Mouse (Mus musculus) intestine, embryonic 16.5 days (tissue): ENCODE measurements around the gene Spp2. TPM values are rescaled to one million over a fixed set of nuclear protein-coding genes. Genes with fewer than 3 reads are reported as not detected.

Experiments used
- ATAC-seq: fragments of 200-750 bp; cut with Nextera tagmentation; 2 replicates; pipeline ENCODE4 v1.8.0; 2017; ENCODE audit warnings: moderate TSS enrichment, moderate library complexity
- H3K27ac ChIP-seq: fragments of 300-500 bp; sonication (generic); 2 replicates; pipeline ENCODE4 v1.5.1; 2014; ENCODE audit warnings: mild to moderate bottlenecking, low read length
- H3K27me3 ChIP-seq: fragments of 300-500 bp; sonication (generic); replicated peaks from 2 replicates; pipeline ENCODE4 v1.6.1; 2014; ENCODE audit warnings: low read length, control low read depth, mixed read lengths; ENCODE audit not compliant: control insufficient read depth, insufficient read depth
- H3K36me3 ChIP-seq: fragments of 300-500 bp; sonication (generic); 2 replicates; pipeline ENCODE4 v1.6.1; 2014; ENCODE audit warnings: low read length, control low read depth; ENCODE audit not compliant: control insufficient read depth, insufficient read depth
- H3K4me1 ChIP-seq: fragments of 300-500 bp; sonication (generic); 2 replicates; pipeline ENCODE4 v1.6.1; 2014; ENCODE audit warnings: low read length, control low read depth, mixed read lengths; ENCODE audit not compliant: control insufficient read depth, insufficient read depth
- H3K4me2 ChIP-seq: fragments of 300-500 bp; sonication (generic); 2 replicates; pipeline ENCODE4 v1.6.1; 2014; ENCODE audit warnings: low read depth, low read length, control low read depth
- H3K4me3 ChIP-seq: fragments of 300-500 bp; sonication (generic); 2 replicates; pipeline ENCODE4 v1.5.1; 2014; ENCODE audit warnings: mild to moderate bottlenecking, low read length
- H3K9ac ChIP-seq: fragments of 300-500 bp; sonication (generic); 2 replicates; pipeline ENCODE4 v1.6.1; 2014; ENCODE audit warnings: low read depth, low read length
- H3K9me3 ChIP-seq: fragments of 300-500 bp; sonication (generic); 2 replicates; pipeline ENCODE4 v1.6.1; 2016; ENCODE audit warnings: low read length, control low read depth; ENCODE audit not compliant: control insufficient read depth
- WGBS: fragments of 180-500 bp; shearing (Covaris S2); extraction: QIAGEN DNeasy Blood & Tissue Kit; methylation state at CpG from one replicate; pipeline ENCODE4 v1.1.7; 2014; 5-methylcytosine and 5-hydroxymethylcytosine counted together
- polyA plus RNA-seq: library from polyadenylated mRNA; unstranded; fragments of >200 nt; fragmentation: Nextera tagmentation; extraction: Ambion mirVana; gene quantifications from 2 replicates; pipeline ENCODE4 v1.2.1, GENCODE M21; 2015

Spp2 gene
- polyA plus RNA-seq, 1 experiment from 2014 or later, result 19.7 TPM

DNA sequence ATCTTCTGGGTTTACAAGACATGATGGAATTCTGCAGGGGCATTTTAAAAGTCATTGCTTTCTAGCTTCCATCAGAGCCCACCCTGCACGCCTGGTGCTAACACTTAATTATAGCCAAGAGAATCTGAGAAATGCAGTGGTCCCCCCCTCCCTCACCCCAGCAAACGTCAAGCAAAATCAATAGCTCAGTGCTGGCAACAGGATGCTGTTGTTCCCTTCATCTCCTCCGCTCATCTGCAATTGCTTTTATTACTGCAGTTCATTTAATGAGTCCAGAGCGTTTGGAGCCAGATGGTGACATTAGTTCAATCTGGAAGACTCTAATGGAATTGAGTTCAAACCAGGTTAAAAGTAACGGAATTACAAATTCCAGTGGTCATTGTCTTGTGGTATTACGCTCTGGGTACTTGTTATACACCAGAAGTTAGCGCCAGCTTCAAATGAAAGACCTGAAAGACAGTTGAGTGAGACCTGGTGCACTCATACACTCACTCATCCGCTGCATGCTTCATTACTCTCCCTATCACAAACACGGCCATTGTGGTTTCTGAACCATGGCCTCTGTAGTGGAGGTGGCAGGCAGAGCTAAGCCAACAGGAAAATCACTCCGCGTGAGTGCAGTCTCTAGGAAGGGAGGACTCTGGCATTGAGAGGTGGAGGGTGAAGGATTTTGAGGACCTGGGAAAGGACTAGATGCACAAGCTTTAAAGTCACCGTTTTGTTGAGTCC is 519 bp upstream of the Spp2 start:
- H3K4me1 ChIP-seq, result peaks cover 13% of the 10 kb centered on the region
- H3K27ac ChIP-seq, result 0 out of 2 replicates have a peak overlapping the region, but pooled peaks have one; percentile 46
- ATAC-seq, result no peak
- no peak overlapping the region for H3K4me2 ChIP-seq
- H3K27me3 ChIP-seq, result no peaks in the 10 kb centered on the region
- H3K4me3 ChIP-seq, result no peak overlapping the region
- no peak overlapping the region for H3K9ac ChIP-seq
- H3K9me3 ChIP-seq, result no peaks in the 10 kb centered on the region
- no peaks in the 10 kb centered on the region for H3K36me3 ChIP-seq
- 58% methylated on average over 12 of the region's 12 CpGs for WGBS

DNA sequence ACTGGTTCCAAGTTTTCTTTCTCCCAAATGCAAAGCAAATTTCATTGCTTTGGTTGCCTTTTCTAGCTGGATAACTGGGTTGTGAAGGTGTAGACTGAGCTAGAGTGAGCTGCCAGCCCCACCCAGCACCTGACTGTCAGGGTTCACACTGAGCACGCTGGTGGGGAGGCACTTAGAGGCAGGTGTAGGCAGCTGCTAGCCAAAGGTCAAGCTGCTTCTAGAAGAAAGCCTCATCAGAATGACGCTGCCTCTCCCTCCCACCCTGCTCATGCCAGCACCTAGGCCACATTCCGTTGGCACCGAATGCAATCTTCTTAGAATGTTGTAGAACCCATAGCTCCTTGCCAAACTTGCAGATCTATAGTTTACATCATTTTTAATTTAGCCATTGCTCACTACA is 1.6 kb downstream of the Spp2 start:
- ATAC-seq, result peak; percentile 95
- H3K9ac ChIP-seq, result no peak overlapping the region
- WGBS, result 65% methylated on average over 4 of the region's 4 CpGs

DNA sequence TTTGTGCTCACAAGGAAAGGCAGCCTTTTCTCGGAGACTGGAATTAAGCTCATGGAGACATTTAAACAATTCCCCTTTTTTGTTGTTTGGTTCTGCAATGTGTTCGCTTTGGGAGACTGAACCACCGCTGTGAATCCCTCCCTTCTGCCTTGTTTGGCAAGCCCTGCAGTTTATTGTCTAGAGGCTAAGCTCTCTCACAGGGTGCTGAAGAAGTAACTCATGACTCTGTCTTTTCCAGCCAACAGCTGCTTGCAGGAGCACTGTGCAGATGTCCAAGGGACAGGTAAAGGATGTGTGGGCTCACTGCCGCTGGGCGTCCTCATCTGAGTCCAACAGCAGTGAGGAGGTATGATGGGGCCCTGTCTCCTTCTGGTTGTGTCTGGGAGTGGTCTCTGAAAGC is 5.3 kb downstream of the Spp2 start:
- Histone ChIP-seq H3K27me3 (no peaks in the 10 kb centered on the region), H3K9ac (no peak overlapping the region), H3K4me1 (peaks cover 5% of the 10 kb centered on the region; the same call in 1 of the 2 replicates), H3K4me3 (no peak overlapping the region), H3K27ac (no peak overlapping the region), H3K4me2 (no peak overlapping the region), H3K36me3 (no peaks in the 10 kb centered on the region), H3K9me3 (no peaks in the 10 kb centered on the region)
- ATAC-seq, result no peak
- WGBS, result 51% methylated on average over 5 of the region's 5 CpGs

More for the DNA sequence above, 1.6 kb downstream of the Spp2 start:
- Histone ChIP-seq H3K27me3 (no peaks in the 10 kb centered on the region), H3K4me3 (no peak overlapping the region), H3K36me3 (no peaks in the 10 kb centered on the region), H3K9me3 (no peaks in the 10 kb centered on the region), H3K4me2 (peak overlapping the region; percentile 11; the same call in 1 of the 2 replicates), H3K4me1 (peaks cover 13% of the 10 kb centered on the region), H3K27ac (peak overlapping the region; percentile 67)

DNA sequence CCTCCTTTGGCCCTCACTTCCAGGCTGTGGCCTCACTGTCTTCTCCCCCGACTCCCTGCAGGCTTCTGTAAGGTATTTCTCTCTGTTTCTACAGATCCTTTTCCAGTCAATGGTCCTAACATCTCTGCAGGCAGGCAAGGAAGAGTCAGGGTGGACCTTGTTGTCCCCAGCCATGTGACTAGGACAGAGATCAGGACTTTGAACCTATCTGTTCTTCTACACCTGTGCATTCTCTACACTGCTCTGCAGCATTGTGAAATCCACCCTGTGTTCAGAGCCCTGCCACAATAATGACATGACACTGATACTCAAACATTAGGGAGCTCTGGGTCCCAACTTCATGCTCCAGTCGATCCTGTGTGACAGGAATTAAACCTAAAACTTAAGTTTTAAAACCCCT is 12.2 kb downstream of the Spp2 start:
- no peak overlapping the region for H3K4me2 ChIP-seq
- no peaks in the 10 kb centered on the region for H3K27me3 ChIP-seq
- no peak overlapping the region for H3K9ac ChIP-seq
- peak; percentile 91 for ATAC-seq
- H3K4me3 ChIP-seq, result no peak overlapping the region
- WGBS, result 70% methylated on average over 2 of the region's 2 CpGs
- no peaks in the 10 kb centered on the region; the same call in 1 of the 2 replicates for H3K4me1 ChIP-seq
- no peaks in the 10 kb centered on the region for H3K36me3 ChIP-seq
- H3K27ac ChIP-seq, result peak overlapping the region; percentile 55
- no peaks in the 10 kb centered on the region for H3K9me3 ChIP-seq

DNA sequence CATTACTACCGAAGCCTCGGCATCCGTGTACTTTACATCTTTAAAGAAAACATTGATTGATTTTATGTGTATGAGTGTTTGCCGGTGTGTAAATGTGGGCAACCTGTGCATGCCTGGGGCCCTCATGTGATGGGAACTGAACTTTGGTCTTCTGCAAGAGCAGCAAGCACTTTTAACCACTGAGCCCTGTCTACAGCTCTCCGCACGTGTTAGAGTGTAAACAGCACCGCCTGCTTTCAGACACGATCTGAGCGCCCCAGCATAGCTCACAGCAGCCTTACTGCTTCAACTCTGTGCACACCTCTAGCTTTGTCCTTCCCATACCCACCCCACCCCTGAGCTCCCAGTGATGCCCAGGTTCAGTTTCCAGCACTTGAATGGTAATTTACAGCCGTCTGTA is 15.3 kb downstream of the Spp2 start:
- no peak overlapping the region for H3K4me2 ChIP-seq
- no peak overlapping the region; the same call in 1 of the 2 replicates for H3K27ac ChIP-seq
- H3K36me3 ChIP-seq, result no peaks in the 10 kb centered on the region
- whole genome bisulfite sequencing, result 56% methylated on average over 10 of the region's 10 CpGs
- 0 out of 2 replicates have a peak overlapping the region, but pooled peaks have one; percentile 10 for H3K9ac ChIP-seq
- ATAC-seq, result peak; percentile 71
- no peaks in the 10 kb centered on the region for H3K9me3 ChIP-seq
- H3K4me1 ChIP-seq, result no peaks in the 10 kb centered on the region; the same call in 1 of the 2 replicates
- H3K27me3 ChIP-seq, result no peaks in the 10 kb centered on the region
- H3K4me3 ChIP-seq, result no peak overlapping the region

DNA sequence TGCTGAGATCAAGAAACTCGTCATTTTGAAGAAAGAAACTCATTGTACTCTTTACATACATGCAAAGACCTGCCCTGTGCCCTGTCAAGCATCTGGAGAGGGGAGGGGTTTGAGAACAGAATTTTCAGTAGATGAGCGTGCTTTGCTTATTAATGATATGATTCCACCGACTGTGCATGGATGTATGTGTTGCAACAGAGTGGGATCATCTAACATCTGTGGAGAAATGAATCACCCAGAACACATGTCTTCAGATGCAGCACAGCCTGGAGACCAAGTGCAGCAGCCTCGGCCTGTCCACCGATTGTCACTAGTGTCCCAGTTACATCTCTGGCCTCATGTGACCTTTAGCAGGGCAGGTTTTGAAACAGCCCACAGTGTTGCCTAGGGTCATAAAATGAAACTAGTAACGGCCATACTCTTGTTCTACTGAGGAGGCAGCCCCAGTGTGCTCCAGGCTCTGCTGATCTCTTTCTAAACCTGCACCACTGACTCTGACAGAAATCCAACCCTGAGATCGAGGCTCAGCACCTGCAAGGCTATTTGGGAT is 16.2 kb downstream of the Spp2 start:
- no peaks in the 10 kb centered on the region for H3K36me3 ChIP-seq
- no peak for ATAC-seq
- no peak overlapping the region for H3K9ac ChIP-seq
- H3K9me3 ChIP-seq, result no peaks in the 10 kb centered on the region
- H3K4me1 ChIP-seq, result no peaks in the 10 kb centered on the region; the same call in 1 of the 2 replicates
- no peak overlapping the region for H3K27ac ChIP-seq
- H3K27me3 ChIP-seq, result no peaks in the 10 kb centered on the region
- H3K4me3 ChIP-seq, result no peak overlapping the region
- H3K4me2 ChIP-seq, result no peak overlapping the region
- WGBS, result 60% methylated on average over 7 of the region's 7 CpGs

DNA sequence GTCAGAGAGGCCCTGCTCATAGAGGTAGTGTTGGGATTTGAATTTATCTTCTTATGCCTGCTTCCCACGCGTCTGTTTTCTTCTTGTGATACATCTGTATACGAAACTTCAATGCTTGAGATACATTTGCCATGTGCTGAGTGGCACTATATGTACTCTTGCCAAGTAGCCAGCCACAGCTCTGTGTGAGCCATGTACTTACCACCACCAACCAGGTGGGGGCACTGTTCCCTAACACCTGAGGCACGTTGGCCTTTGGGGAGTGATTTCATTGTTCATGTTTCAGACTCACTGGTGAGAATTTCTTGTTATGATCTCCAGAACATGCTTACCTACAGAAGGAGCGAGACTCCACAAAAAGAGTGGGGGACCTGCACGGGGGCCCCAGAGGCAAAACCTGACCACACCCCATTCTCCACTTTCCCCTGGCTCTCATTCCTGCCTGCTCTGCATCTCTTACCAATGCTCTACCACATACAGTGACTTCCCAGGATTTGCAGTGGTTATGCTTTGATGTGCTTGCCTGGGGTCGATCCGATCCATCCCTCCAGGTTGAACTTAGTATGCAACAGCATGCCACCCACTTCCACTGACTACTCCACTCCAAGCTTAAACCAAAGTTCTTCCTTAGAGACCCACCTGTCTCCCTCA is 18.0 kb downstream of the Spp2 start:
- H3K9me3 ChIP-seq, result no peaks in the 10 kb centered on the region
- ATAC-seq, result peak; percentile 43; the same call in 1 of the 2 replicates
- no peak overlapping the region for H3K27ac ChIP-seq
- peaks cover 5% of the 10 kb centered on the region; the same call in 1 of the 2 replicates for H3K4me1 ChIP-seq
- no peaks in the 10 kb centered on the region for H3K36me3 ChIP-seq
- no peak overlapping the region for H3K9ac ChIP-seq
- H3K27me3 ChIP-seq, result no peaks in the 10 kb centered on the region
- no peak overlapping the region for H3K4me2 ChIP-seq
- no peak overlapping the region for H3K4me3 ChIP-seq
- WGBS, result 19% methylated on average over 8 of the region's 8 CpGs

DNA sequence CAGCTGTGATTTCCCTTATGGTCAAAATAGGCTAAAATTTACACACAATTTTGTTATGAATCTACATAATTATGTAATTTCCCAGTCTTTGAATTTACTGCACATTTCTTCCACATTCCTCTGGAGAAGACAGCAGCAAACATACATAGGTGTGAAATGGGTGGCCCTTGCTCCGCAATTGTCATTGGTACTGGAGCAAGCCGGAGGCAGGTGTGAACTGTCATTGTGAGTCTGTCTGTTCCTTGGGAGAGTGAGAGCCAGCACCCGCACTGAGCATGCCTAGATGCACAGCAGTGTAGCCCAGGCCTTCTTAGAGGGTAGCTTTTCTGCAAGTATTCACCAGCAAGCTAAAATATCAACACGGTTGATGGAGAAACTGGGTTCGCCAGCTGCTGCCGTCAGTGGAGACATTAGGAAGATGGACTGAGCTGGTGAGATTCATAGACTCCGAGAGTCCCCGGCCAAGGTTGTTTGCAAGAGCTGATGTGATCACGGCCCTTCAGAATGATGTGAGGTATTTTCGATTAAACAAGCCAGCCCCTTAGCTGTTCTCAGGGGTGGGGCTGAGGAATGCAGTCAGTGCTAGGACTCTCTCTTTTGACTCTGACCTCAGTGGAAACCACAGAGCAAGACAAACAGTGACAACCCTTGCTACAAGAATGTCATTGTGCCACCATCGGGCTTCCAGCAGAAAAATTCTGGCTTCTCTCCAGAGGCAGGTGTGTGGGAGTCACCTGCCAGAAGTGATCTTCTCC is 21.4 kb downstream of the Spp2 start:
- no peak overlapping the region for H3K27ac ChIP-seq
- no peaks in the 10 kb centered on the region for H3K9me3 ChIP-seq
- no peak overlapping the region for H3K9ac ChIP-seq
- H3K4me3 ChIP-seq, result no peak overlapping the region
- no peak overlapping the region for H3K4me2 ChIP-seq
- no peaks in the 10 kb centered on the region for H3K27me3 ChIP-seq
- 0 out of 2 replicates have a peak, but pooled peaks cover 5% of the 10 kb centered on the region for H3K4me1 ChIP-seq
- no peak for ATAC-seq
- 44% methylated on average over 11 of the region's 11 CpGs for WGBS
- H3K36me3 ChIP-seq, result no peaks in the 10 kb centered on the region

DNA sequence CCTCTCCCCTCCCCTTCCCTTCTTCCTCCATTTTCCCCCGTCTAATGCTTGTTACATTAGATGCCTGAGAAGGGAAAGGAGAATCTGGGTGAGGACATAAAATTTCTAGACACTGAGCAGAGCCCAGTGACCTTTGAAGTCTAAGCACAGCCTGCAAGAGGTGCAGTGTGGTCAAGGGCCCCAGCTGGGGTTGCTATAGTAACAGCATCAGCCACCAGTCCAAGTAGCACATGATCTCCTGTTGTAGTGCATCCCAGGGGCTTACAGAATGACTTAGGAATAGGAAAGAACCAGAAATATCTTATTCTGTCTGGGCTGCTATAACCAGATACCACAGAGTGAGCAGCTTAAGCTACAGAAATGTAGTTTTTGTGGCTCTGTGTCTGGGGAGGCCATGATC is 22.7 kb downstream of the Spp2 start:
- Histone ChIP-seq H3K4me2 (no peak overlapping the region), H3K9me3 (no peaks in the 10 kb centered on the region), H3K9ac (no peak overlapping the region), H3K36me3 (no peaks in the 10 kb centered on the region), H3K4me1 (0 out of 2 replicates have a peak, but pooled peaks cover 5% of the 10 kb centered on the region), H3K4me3 (no peak overlapping the region), H3K27ac (no peak overlapping the region), H3K27me3 (no peaks in the 10 kb centered on the region)
- ATAC-seq, result no peak
- 33% methylated on average over 1 of the region's 1 CpGs for WGBS
